Mouse (Mus musculus) hindbrain, embryonic 15.5 days (tissue): ENCODE measurements around the gene Plekhg2. TPM values are rescaled to one million over a fixed set of nuclear protein-coding genes. Genes with fewer than 3 reads are reported as not detected.
A peak's percentile ranks its signal among the peaks of the same experiment; 100 is the strongest.

Source experiments
- ATAC-seq: fragments of 200-750 bp; cut with Nextera tagmentation; 2 replicates; pipeline ENCODE4 v1.8.0; 2017; ENCODE audit warnings: low read depth, moderate number of reproducible peaks, moderate TSS enrichment; ENCODE audit not compliant: low FRiP score
- H3K27ac ChIP-seq: fragments of 300-500 bp; sonication (generic); replicated peaks from 2 replicates; pipeline ENCODE4 v1.5.1; 2015; ENCODE audit warnings: mild to moderate bottlenecking, inconsistent platforms
- H3K27me3 ChIP-seq: fragments of 300-500 bp; sonication (generic); 2 replicates; pipeline ENCODE4 v1.6.1; 2015; ENCODE audit warnings: control low read depth, inconsistent platforms
- H3K36me3 ChIP-seq: fragments of 300-500 bp; sonication (generic); 2 replicates; pipeline ENCODE4 v1.6.1; 2015; ENCODE audit warnings: control low read depth, inconsistent platforms
- H3K4me1 ChIP-seq: fragments of 300-500 bp; sonication (generic); replicated peaks from 2 replicates; pipeline ENCODE4 v1.6.1; 2015; ENCODE audit warnings: control low read depth, inconsistent platforms
- H3K4me2 ChIP-seq: fragments of 300-500 bp; sonication (generic); 2 replicates; pipeline ENCODE4 v1.6.1; 2015; ENCODE audit warnings: moderate library complexity, mild to moderate bottlenecking, inconsistent platforms
- H3K4me3 ChIP-seq: fragments of 300-500 bp; sonication (generic); 2 replicates; pipeline ENCODE4 v1.5.1; 2015; ENCODE audit warnings: mild to moderate bottlenecking, inconsistent platforms
- H3K9ac ChIP-seq: fragments of 300-500 bp; sonication (generic); 2 replicates; pipeline ENCODE4 v1.6.1; 2015; ENCODE audit warnings: inconsistent platforms
- H3K9me3 ChIP-seq: fragments of 300-500 bp; sonication (generic); 2 replicates; pipeline ENCODE4 v1.6.1; 2016; ENCODE audit warnings: control low read depth, inconsistent platforms
- WGBS: fragments of 180-500 bp; shearing (Covaris S2); methylation state at CpG from one replicate; pipeline ENCODE4 v1.1.7; 2015; 5-methylcytosine and 5-hydroxymethylcytosine counted together
- polyA plus RNA-seq: library from polyadenylated mRNA; unstranded; fragments of >200 nt; fragmentation: Nextera tagmentation; extraction: Ambion mirVana; gene quantifications from 2 replicates; pipeline ENCODE4 v1.2.1, GENCODE M21; 2015

Gene Plekhg2
- polyA plus RNA-seq, result 26.8 and 27.6 TPM in 2 replicates

- peak within 1 kb of the TSS; percentile 75 for H3K9ac ChIP-seq
- peak within 1 kb of the TSS; percentile 91 for H3K4me2 ChIP-seq
- H3K9me3 ChIP-seq, result no peaks in the 10 kb centered on the region
- H3K36me3 ChIP-seq, result 0 out of 2 replicates have a peak, but pooled peaks cover 3% of the 10 kb centered on the region
- peak within 1 kb of the TSS; percentile 83 for H3K4me3 ChIP-seq
- WGBS, result under 1% methylated on average over 62 of the region's 66 CpGs
- H3K4me1 ChIP-seq, result peaks cover 45% of the 10 kb centered on the region
- no peaks in the 10 kb centered on the region for H3K27me3 ChIP-seq
- ATAC-seq, result peak; percentile 87
- peak within 1 kb of the TSS; percentile 92 for H3K27ac ChIP-seq
These were observed at the start of gene Plekhg2 for GRCm38 (mm10) chr7:28372251-28373108. Gene Plekhg2 (minus strand): TSS chr7:28372599.

DNA sequence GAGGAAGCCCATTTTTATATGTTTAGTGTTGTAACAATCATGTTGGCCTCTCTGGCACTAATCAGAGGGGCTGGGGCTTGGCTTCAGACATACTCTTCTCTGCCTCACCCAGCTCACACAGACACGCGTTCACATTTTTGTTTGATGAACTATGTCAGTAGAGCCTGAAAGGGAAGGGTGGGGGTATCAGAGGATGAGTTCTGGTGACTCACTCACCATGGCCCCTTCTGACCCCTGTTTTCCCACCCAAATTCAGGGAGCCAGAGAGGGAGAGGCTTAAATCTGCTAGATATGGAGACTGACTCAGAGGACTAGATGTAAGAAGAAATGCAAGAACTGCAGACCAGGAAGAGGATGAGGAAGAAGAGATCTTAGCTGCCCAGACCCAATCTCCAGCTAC, 47.0 kb upstream of the Plekhg2 start:
- H3K9ac ChIP-seq, result no peak overlapping the region
- no peak overlapping the region for H3K4me2 ChIP-seq
- no peaks in the 10 kb centered on the region; the same call in 1 of the 2 replicates for H3K4me1 ChIP-seq
- WGBS, result 97% methylated on average over 2 of the region's 2 CpGs
- no peak overlapping the region for H3K4me3 ChIP-seq
- H3K9me3 ChIP-seq, result no peaks in the 10 kb centered on the region
- H3K36me3 ChIP-seq, result peaks cover 72% of the 10 kb centered on the region
- H3K27ac ChIP-seq, result no peak overlapping the region
- no peaks in the 10 kb centered on the region for H3K27me3 ChIP-seq
- ATAC-seq, result no peak

DNA sequence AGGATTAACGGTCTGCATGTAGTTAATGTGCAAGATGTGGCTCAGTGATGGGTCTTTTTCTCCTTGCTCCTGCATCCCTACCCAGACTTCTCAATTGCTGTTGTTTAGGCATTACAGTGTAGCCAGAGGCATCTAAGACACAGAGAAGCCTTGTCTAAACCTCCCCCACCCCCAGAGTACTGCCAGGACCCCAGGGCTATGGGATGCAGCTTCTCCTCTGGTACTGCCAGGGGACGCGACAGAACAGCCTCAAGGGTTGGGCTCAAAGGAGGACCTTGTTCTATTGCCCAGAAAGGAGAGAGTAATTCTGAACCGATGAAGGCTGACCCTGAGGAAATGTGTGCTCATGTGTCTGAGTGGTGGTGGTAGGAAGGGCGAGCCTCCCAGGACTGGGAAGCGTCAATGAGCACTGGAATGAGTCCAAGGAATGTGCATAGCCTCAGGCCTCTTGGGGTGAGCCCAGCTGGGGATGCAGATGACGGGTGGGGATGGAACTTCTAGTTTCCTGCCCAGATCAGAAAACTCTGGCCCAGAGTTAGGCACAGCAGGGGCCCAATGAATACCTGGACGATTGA, 45.8 kb upstream of the Plekhg2 start:
- ATAC-seq, result no peak
- Histone ChIP-seq H3K9ac (no peak overlapping the region), H3K27ac (no peak overlapping the region; the same call in 1 of the 2 replicates), H3K4me2 (no peak overlapping the region), H3K4me1 (no peaks in the 10 kb centered on the region; the same call in 1 of the 2 replicates), H3K9me3 (no peaks in the 10 kb centered on the region), H3K36me3 (peaks cover 81% of the 10 kb centered on the region), H3K4me3 (no peak overlapping the region), H3K27me3 (no peaks in the 10 kb centered on the region)
- WGBS, result 66% methylated on average over 8 of the region's 8 CpGs

DNA sequence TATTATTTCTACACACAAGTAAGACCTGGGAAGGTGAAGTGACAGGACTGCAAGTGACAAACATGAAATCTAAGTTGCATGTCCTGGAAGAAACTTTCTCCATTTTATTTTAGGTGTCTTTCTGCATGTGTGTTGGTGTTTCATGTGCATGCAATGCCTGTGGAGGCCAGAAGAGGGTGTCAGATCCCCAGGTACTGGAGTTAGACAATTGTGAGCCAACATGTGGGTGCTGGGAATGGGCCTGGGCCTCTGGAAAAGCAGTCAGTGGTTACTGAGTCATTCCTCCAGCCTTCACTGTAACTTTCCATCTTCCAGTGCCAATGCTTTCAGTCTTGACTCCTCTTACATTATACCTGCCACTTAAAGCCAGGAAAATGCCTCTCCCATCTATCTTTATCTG, 45.0 kb upstream of the Plekhg2 start:
- H3K4me2 ChIP-seq, result no peak overlapping the region
- peaks cover 81% of the 10 kb centered on the region for H3K36me3 ChIP-seq
- no peak for ATAC-seq
- no peaks in the 10 kb centered on the region for H3K9me3 ChIP-seq
- H3K27ac ChIP-seq, result no peak overlapping the region
- no peak overlapping the region for H3K9ac ChIP-seq
- no peaks in the 10 kb centered on the region for H3K27me3 ChIP-seq
- no peaks in the 10 kb centered on the region; the same call in 1 of the 2 replicates for H3K4me1 ChIP-seq
- H3K4me3 ChIP-seq, result no peak overlapping the region

DNA sequence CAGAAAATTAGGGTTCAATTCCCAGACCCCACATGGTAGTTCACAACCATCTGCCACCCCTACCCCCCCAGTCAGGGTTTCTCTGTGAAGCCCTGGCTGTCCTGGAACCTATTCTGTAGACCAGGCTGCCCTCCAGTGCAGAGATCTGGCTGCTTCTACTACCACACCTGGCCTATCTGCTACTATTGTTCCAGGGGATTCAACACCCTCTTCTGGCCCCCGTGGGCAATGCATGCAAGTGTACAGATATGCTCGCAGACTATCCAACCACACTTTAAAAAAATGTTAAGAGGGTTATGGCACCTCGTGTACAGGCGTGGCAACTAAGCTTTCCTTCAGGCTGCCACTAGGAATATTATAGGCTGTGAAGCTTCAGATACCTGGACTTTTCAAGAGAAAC, 40.4 kb upstream of the Plekhg2 start:
- no peak overlapping the region for H3K9ac ChIP-seq
- H3K27ac ChIP-seq, result no peak overlapping the region
- H3K4me2 ChIP-seq, result no peak overlapping the region
- H3K4me1 ChIP-seq, result no peaks in the 10 kb centered on the region
- peaks cover 66% of the 10 kb centered on the region for H3K36me3 ChIP-seq
- no peak overlapping the region for H3K4me3 ChIP-seq
- no peaks in the 10 kb centered on the region for H3K27me3 ChIP-seq
- WGBS, result 90% methylated on average over 4 of the region's 4 CpGs
- ATAC-seq, result no peak
- H3K9me3 ChIP-seq, result no peaks in the 10 kb centered on the region

GRCm38 (mm10) chr7:28410841-28411475, 38.6 kb upstream of the Plekhg2 start:
- Histone ChIP-seq H3K27ac (no peak overlapping the region), H3K4me1 (no peaks in the 10 kb centered on the region), H3K4me3 (no peak overlapping the region), H3K9ac (no peak overlapping the region), H3K4me2 (no peak overlapping the region), H3K27me3 (no peaks in the 10 kb centered on the region), H3K36me3 (peaks cover 76% of the 10 kb centered on the region), H3K9me3 (no peaks in the 10 kb centered on the region)
- ATAC-seq, result no peak
- WGBS, result 93% methylated on average over 3 of the region's 3 CpGs

GRCm38 (mm10) chr7:28401942-28402341, 29.5 kb upstream of the Plekhg2 start:
- Histone ChIP-seq H3K27me3 (no peaks in the 10 kb centered on the region), H3K36me3 (peaks cover 93% of the 10 kb centered on the region)
- 92% methylated on average over 3 of the region's 3 CpGs for WGBS

GRCm38 (mm10) chr7:28401030-28401429, 28.6 kb upstream of the Plekhg2 start:
- no peaks in the 10 kb centered on the region for H3K9me3 ChIP-seq
- no peak for ATAC-seq
- no peak overlapping the region for H3K27ac ChIP-seq
- H3K4me2 ChIP-seq, result no peak overlapping the region
- H3K27me3 ChIP-seq, result no peaks in the 10 kb centered on the region
- WGBS, result 100% methylated on average over 1 of the region's 1 CpGs
- H3K4me1 ChIP-seq, result no peaks in the 10 kb centered on the region
- H3K9ac ChIP-seq, result no peak overlapping the region
- H3K4me3 ChIP-seq, result no peak overlapping the region
- peaks cover 93% of the 10 kb centered on the region for H3K36me3 ChIP-seq

More at GRCm38 (mm10) chr7:28401942-28402341, 29.5 kb upstream of the Plekhg2 start:
- Histone ChIP-seq H3K4me1 (no peaks in the 10 kb centered on the region), H3K4me2 (no peak overlapping the region), H3K4me3 (no peak overlapping the region), H3K9me3 (no peaks in the 10 kb centered on the region), H3K27ac (no peak overlapping the region), H3K9ac (no peak overlapping the region)
- ATAC-seq, result no peak

DNA sequence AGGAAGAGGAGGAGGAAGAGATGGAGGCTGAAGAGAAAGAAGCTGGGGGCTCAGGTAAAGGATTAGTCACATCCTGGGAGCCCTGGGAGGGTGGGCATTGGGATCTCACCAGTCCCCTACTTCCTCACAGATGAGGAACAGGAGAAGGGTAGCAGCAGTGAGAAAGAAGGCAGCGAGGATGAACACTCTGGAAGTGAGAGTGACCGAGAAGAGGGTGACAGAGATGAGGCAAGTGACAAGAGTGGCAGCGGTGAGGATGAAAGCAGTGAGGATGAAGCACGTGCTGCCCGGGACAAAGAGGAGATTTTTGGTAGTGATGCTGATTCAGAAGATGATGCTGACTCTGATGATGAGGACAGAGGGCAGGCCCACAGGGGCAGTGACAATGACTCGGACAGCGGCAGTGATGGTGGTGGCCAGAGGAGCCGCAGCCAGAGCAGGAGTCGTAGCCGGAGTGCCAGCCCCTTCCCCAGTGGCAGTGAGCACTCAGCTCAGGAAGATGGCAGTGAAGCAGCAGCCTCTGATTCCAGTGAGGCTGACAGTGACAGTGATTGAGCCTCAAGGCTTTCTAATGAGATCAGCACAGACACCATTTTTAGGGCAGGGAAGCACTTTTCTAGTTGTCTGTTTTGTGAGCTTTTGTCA, 26.4 kb upstream of the Plekhg2 start:
- H3K27ac ChIP-seq, result no peak overlapping the region
- H3K4me2 ChIP-seq, result no peak overlapping the region
- WGBS, result 92% methylated on average over 10 of the region's 10 CpGs
- no peaks in the 10 kb centered on the region for H3K27me3 ChIP-seq
- H3K4me3 ChIP-seq, result no peak overlapping the region
- peaks cover 10% of the 10 kb centered on the region for H3K4me1 ChIP-seq
- ATAC-seq, result no peak
- H3K9me3 ChIP-seq, result no peaks in the 10 kb centered on the region
- H3K36me3 ChIP-seq, result peaks cover 80% of the 10 kb centered on the region
- H3K9ac ChIP-seq, result no peak overlapping the region

DNA sequence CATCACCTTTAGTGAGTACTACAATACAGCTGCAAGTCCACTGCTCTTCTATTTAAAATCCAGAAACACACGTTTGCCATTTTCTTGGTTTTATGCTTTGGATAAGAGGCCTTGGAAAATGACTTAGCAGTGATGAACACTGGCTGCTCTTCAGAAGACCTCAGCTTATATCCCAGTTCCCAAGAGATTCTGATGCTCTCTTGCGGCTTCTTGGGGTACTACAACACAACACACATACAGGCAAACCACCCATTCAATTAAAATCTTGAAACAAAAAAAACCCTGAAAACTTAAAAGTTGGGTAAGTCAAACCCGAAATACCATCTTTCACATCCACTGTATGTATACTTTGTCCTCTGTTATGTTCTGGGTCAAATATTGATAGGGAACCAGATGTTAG, 25.6 kb upstream of the Plekhg2 start:
- ATAC-seq, result no peak
- Histone ChIP-seq H3K9ac (no peak overlapping the region), H3K27me3 (no peaks in the 10 kb centered on the region), H3K4me3 (no peak overlapping the region), H3K4me1 (peaks cover 15% of the 10 kb centered on the region), H3K9me3 (no peaks in the 10 kb centered on the region), H3K4me2 (no peak overlapping the region), H3K36me3 (peaks cover 71% of the 10 kb centered on the region), H3K27ac (no peak overlapping the region)
- WGBS, result 68% methylated on average over 3 of the region's 3 CpGs

- H3K36me3 ChIP-seq, result peaks cover 51% of the 10 kb centered on the region
- no peaks in the 10 kb centered on the region for H3K27me3 ChIP-seq
- WGBS, result 97% methylated on average over 4 of the region's 4 CpGs
- no peak overlapping the region for H3K9ac ChIP-seq
- peaks cover 27% of the 10 kb centered on the region for H3K4me1 ChIP-seq
- no peaks in the 10 kb centered on the region for H3K9me3 ChIP-seq
- H3K4me2 ChIP-seq, result no peak overlapping the region
- no peak overlapping the region for H3K4me3 ChIP-seq
- H3K27ac ChIP-seq, result no peak overlapping the region
- no peak for ATAC-seq
These were observed 23.0 kb upstream of the Plekhg2 start for GRCm38 (mm10) chr7:28395425-28395824.
